Mouse (Mus musculus): ENCODE measurements around the gene Abcc12.

The Abcc12 gene

GRCm38 (mm10) chr8:86580458-86580857 is at the start of gene Abcc12:
Gene Abcc12 (minus strand): TSS chr8:86580686.
- DNase-seq = no peak

GRCm38 (mm10) chr8:86630212-86630611 is 49.7 kb upstream of the Abcc12 start:
- DNase-seq = no peak

DNA sequence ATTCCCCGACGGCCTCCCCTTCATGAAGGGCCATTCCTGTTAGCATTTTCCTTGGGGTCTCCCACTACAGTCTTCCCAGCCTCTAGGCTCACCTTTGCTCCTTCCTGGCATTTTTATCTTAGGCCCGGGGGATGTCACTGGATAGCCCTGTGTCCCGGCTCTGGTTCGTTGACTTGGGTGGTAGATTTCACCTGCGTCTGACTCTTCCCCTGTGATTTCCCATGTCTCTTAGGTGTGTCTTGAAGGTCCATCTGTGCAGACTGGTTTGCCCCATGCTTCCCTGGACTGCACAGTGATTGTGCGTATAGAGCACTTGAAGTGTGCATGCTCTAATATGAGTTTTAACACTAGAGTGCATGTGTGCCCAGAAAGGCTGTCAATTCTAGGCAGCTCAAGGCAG is 44.4 kb upstream of the Abcc12 start:
- no peak for DNase-seq

DNA sequence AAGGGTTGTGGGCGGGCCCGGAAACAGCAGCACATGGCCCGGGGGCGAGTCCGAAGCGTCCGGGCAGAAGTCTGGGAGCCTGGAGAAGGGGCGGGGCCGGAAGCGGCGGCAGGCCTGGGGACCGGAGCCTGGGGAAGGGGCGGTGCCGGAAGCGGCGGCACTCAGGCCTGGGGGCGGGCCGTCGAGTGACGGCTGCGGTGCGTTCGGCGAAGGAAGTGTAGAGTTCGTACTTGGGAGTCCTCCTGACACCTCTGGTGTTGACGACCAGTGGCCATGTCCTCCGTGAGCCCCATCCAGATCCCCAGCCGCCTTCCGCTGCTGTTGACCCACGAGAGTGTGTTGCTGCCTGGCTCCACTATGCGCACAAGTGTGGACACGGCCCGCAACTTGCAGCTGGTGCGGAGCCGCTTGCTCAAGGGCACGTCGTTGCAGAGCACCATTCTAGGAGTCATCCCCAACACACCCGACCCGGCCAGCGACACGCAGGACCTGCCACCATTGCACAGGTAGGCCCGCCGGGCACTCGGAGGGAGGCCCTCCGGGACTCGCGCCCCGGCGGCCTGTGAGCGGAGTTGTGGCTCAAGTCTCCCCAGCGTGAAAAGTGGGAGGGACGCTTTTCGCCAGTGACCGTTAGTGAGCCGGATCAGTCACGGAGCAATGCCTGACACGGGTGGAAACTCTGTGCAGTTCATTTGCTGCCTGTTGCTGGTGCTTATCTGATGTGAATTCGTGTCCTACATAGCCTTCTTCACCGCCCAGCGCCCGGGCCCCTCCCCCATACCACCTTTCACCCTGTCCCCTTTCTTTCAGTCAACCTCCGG is 43.6 kb upstream of the Abcc12 start, which contains the start of gene Lonp2:
Gene Lonp2 (plus strand): TSS at position 133 of the 821 bp plus-strand sequence.
- peak; percentile 98 for DNase-seq

GRCm38 (mm10) chr8:86623551-86623910 is 43.0 kb upstream of the Abcc12 start:
- no peak for DNase-seq

GRCm38 (mm10) chr8:86617759-86618387 is 37.4 kb upstream of the Abcc12 start:
- DNase-seq = no peak

- no peak for DNase-seq
These were observed 34.7 kb upstream of the Abcc12 start for GRCm38 (mm10) chr8:86615095-86615769.

GRCm38 (mm10) chr8:86613798-86614197 is 33.3 kb upstream of the Abcc12 start:
- no peak for DNase-seq

DNA sequence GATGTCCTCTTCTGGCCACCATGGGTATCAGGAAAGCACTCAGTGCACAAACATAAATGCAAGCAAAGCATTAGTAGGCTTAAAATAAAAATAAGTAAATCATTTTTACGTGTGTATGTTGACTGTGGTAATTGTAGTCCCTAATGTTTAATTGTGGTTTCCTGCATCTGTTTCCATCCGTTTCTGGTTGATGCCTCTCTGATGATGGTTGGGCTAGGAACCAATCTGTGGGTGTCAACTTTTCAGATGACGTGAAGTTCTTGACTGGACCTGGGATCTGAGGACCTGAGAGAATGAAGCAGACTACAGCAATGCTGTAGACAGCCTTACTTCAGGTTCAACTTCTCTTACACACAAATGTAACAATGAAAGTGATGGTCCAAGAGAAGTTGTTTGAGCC is 24.2 kb upstream of the Abcc12 start:
- DNase-seq = no peak

DNA sequence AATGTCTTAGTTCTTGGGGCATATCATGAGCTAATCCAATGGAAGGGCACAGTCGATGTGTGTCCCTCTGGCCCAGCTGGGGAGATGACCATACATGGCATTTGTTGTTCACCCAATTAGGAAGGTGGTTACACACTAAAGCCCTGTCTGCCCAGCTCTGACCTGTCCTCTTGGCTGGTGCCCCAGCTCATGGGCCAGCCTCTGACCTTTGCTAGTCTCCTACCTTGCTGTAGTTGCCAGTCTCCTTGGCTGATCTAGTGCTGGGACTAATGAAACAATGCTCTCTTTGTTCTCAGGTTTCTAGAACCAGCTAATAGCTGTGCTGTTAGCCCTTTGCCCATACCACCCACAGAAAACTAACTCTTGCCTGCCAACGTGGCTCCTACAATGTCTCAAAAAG is 22.7 kb upstream of the Abcc12 start:
- DNase-seq = no peak

GRCm38 (mm10) chr8:86600311-86600710 is 19.8 kb upstream of the Abcc12 start:
- DNase-seq = no peak

DNA sequence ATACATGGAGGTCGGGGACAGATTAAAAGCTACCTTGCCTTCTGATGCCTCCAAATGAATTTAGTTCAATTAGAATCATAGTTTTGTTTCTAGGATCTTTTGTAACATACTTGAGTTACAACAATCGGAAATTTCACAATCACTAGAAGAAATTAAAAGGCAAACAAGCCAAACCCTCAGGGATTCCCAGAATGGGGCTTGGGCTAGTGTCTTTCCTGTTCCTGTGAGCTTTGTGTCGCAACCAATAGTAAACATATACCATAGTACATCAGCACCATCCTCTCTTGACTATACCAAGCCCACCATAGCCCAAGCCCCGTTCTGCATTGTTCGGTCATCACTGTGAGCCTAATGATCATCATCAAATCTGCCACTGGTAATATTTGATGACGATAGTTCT is 18.8 kb upstream of the Abcc12 start:
- no peak for DNase-seq

- DNase-seq = no peak
These were observed 17.2 kb upstream of the Abcc12 start for GRCm38 (mm10) chr8:86597681-86598080.

DNA sequence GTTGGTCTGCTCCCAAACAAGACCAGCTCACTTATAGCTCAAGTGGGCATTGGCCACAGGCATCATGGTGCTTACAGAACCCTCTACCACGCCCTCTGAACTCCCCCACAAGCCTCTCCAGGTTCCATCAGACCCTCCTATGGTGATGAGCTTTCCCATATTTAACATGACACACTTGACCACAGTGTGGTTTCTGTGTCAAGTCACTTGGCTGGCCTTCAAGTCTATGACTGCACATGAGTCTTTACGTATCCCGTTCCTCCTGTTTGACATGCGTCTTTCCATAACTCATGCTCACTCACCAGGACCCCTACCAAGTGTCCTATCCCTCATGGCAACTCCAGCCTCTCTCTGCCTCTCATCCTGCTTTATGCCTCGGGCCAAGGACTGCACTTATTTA is 15.2 kb upstream of the Abcc12 start:
- no peak for DNase-seq

GRCm38 (mm10) chr8:86594159-86594796 is 13.8 kb upstream of the Abcc12 start:
- DNase-seq = no peak

GRCm38 (mm10) chr8:86593099-86593498 is 12.6 kb upstream of the Abcc12 start:
- DNase-seq = no peak

- DNase-seq = no peak
These were observed 7.9 kb upstream of the Abcc12 start for GRCm38 (mm10) chr8:86588338-86588737.

DNA sequence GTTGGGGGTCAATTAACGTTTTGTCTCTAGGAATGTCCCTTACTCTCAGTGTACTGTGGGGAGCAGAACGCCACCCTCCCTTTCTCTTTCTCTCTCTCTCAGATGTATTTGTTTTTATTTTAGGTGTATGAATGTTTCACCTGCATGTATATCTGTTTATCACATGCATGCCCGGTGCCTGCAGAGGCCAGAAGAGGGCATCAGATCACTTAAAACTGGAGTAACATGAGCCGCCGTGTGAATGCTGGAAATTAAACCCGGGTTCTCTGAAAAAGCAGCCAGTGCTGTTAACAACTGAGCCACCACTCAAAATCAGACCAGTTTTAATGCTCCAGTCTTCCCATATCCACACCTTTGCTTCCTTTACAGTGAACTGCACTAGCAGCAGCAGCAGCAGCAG is 6.2 kb upstream of the Abcc12 start:
- peak; percentile 28 for DNase-seq

GRCm38 (mm10) chr8:86586058-86586457 is 5.6 kb upstream of the Abcc12 start:
- no peak for DNase-seq

- DNase-seq = peak; percentile 84
These were observed 5.0 kb upstream of the Abcc12 start for GRCm38 (mm10) chr8:86585532-86585931.

DNA sequence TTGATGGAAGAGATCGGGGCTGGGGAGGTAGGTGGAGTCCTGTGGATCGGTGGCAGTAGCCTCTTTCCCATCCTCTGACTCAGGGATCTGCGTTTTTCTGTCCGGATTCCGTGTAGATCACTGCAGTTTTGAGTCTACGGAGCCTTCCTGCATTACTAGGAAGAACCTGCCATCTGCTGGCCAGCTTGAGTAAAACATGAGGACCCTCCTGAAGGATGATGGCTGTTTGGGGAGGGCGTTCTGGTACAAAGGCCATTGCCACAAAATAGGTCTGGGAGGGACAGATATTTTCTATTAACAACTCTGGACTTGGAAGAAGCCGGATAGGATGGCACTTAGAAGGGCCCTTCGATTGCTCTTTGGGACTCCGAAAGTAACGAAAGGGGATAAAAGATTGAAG is 4.6 kb upstream of the Abcc12 start:
- peak; percentile 90 for DNase-seq

GRCm38 (mm10) chr8:86581921-86582331 is 1.4 kb upstream of the Abcc12 start:
- DNase-seq = no peak

GRCm38 (mm10) chr8:86578693-86579092 is 1.8 kb downstream of the Abcc12 start:
- peak; percentile 34 for DNase-seq
